ENCODE assay signal across 28 mouse cellular contexts in genomic region chr6:88884690-88885089, GRCm38 (mm10). TPM values are rescaled to one million over a fixed set of nuclear protein-coding genes. Genes with fewer than 3 reads are reported as not detected.
A peak's percentile ranks its signal among the peaks of the same experiment; 100 is the strongest.
DNase-seq lines count a peak whose midpoint lies in the region; ATAC-seq and TF ChIP-seq lines count a peak whose summit lies in the region.
"Had no signal": no experiment of that assay in that cellular context is flagged by ENCODE, and none has a peak within 500 bp of the region (broad histone marks: within the 10 kb centered on the region; RNA-seq: fewer than 3 reads in every experiment).

No protein-coding gene starts in this region.

- H3K36me3 ChIP-seq in megakaryocyte, embryonic 14.5 days (replicated peaks; ENCODE audit: low read length), result peaks cover 92% of the 10 kb centered on the region
- H3K36me3 ChIP-seq in G1E (replicated peaks), result peaks cover 98% of the 10 kb centered on the region

- no peaks in the 10 kb centered on the region for H3K27me3 ChIP-seq in megakaryocyte, embryonic 14.5 days (replicated peaks)
- no peaks in the 10 kb centered on the region for H3K27me3 ChIP-seq in G1E (ENCODE audit: insufficient read depth, low read length)
- H3K27me3 ChIP-seq: CH12.LX; embryonic facial prominence, embryonic 12.5 days; embryonic facial prominence, embryonic 15.5 days; heart, embryonic 13.5 days; hindbrain, embryonic 12.5 days had no signal

- no peaks in the 10 kb centered on the region for H3K9me3 ChIP-seq in megakaryocyte, embryonic 14.5 days
- H3K9me3 ChIP-seq in G1E (replicated peaks), result no peaks in the 10 kb centered on the region
- H3K9me3 ChIP-seq: embryonic facial prominence, embryonic 12.5 days; embryonic facial prominence, embryonic 15.5 days; heart, embryonic 10.5 days; heart, embryonic 13.5 days; hindbrain, embryonic 12.5 days had no signal

- DNase-seq in gastrocnemius, adult 2 months, result peak; percentile 16
- no peak for DNase-seq in gastrocnemius, postnatal 14 days
- DNase-seq in G1E (ENCODE audit: low spot score), result no peak
- no peak for DNase-seq in left cerebral cortex, adult 8-10 months (ENCODE audit: low spot score in 2 of 2)
- DNase-seq: adrenal gland, adult 2 months; adrenal gland, postnatal 25 days; B cell, adult 2 months; cerebellum, adult 18-20 months; cerebellum, adult 9-10 months; cerebellum, postnatal 25 days; forebrain, postnatal 0 days; gastrocnemius, postnatal 36 days; heart, adult 2 months; heart, postnatal 14 days; heart, postnatal 4 days; kidney, adult 2 months had no signal

- TF ChIP-seq CTCF in gastrocnemius, adult 2 months (IDR thresholded peaks at IDR 0.05), result no peak
- no peak for TF ChIP-seq CTCF in G1E (IDR thresholded peaks at IDR 0.05; ENCODE audit: low read depth, low read length)

- no peak overlapping the region for H3K4me3 ChIP-seq in gastrocnemius, adult 2 months
- peak overlapping the region; percentile 31 for H3K4me3 ChIP-seq in megakaryocyte, embryonic 14.5 days (replicated peaks)
- H3K4me3 ChIP-seq in G1E (ENCODE audit: low read depth, low read length), result 0 out of 2 replicates have a peak overlapping the region, but pooled peaks have one; percentile 5
- H3K4me3 ChIP-seq: embryonic facial prominence, embryonic 12.5 days; embryonic facial prominence, embryonic 15.5 days; heart, adult 2 months; heart, embryonic 10.5 days; heart, embryonic 13.5 days; hindbrain, embryonic 12.5 days had no signal

- ATAC-seq in megakaryocyte, adult 5-6 weeks (ENCODE audit: poor library complexity, severe bottlenecking), result no peak
- no peak for ATAC-seq in G1E (ENCODE audit: extremely low read depth, insufficient number of reproducible peaks, low FRiP score, poor library complexity, severe bottlenecking)
- ATAC-seq: forebrain, embryonic 14.5 days; forebrain, postnatal 0 days; hindbrain, embryonic 16.5 days had no signal

- intact Hi-C loops in gastrocnemius, adult 2 months (cut with DNase I), result no loop called here
- intact Hi-C loops in gastrocnemius, postnatal 14 days (cut with DNase I; ENCODE audit: low total_unique reads), result no loop called here

- H3K27ac ChIP-seq in gastrocnemius, adult 2 months, result no peak overlapping the region
- H3K27ac ChIP-seq: embryonic facial prominence, embryonic 12.5 days; embryonic facial prominence, embryonic 15.5 days; heart, adult 2 months; heart, embryonic 10.5 days; heart, embryonic 13.5 days; hindbrain, embryonic 12.5 days had no signal

- peaks cover 9% of the 10 kb centered on the region for H3K4me1 ChIP-seq in megakaryocyte, embryonic 14.5 days
- peaks cover 36% of the 10 kb centered on the region for H3K4me1 ChIP-seq in G1E (ENCODE audit: insufficient read depth, low read depth, low read length)
- H3K4me1 ChIP-seq: embryonic facial prominence, embryonic 12.5 days; embryonic facial prominence, embryonic 15.5 days; heart, embryonic 10.5 days; heart, embryonic 13.5 days had no signal

RNA-seq across cellular contexts. Expression of gene Podxl2, which starts 9.8 kb away (rescaled TPM):
- 10 to 100 TPM; 48.5 to 55.1 TPM for total RNA-seq in gastrocnemius, adult 2 months (2021)
- total RNA-seq in gastrocnemius, postnatal 14 days (2021), result 10 to 100 TPM; 47.1 to 54.4 TPM
- 1.2 and 3.2 TPM in 2 replicates for polyA plus RNA-seq in megakaryocyte, embryonic 14.5 days (2012; ENCODE audit: insufficient read depth, low replicate concordance)
- not detected in 2 replicates for total RNA-seq in megakaryocyte, adult 5-6 weeks (2015)
- total RNA-seq in megakaryocyte, adult 5-6 weeks (2017), result 0.16 and 0.40 TPM in 2 replicates
- not detected in 2 replicates for total RNA-seq in G1E (2014; fragmentation: Nextera tagmentation)
- 0.27 TPM in 1 of 2 replicates, not detected in the other for total RNA-seq in G1E (2017)
- 0.19 TPM in 1 of 2 replicates, not detected in the other for polyA plus RNA-seq in G1E (2012)
- 100 to 1,000 TPM; 190 to 207 (median 195) TPM for total RNA-seq in left cerebral cortex, adult 8-10 months (2022)
- total RNA-seq: granulocyte monocyte progenitor cell, adult 5-6 weeks; MEL had no signal

RNA-seq across cellular contexts. Expression of gene Mcm2, which starts 13.9 kb away (rescaled TPM):
- total RNA-seq in gastrocnemius, adult 2 months (2021), result 1 to 10 TPM; 6.6 to 7.5 TPM
- total RNA-seq in gastrocnemius, postnatal 14 days (2021), result 1 to 10 TPM; 5.5 to 9.4 TPM
- polyA plus RNA-seq in megakaryocyte, embryonic 14.5 days (2012; ENCODE audit: insufficient read depth, low replicate concordance), result 133 and 188 TPM in 2 replicates
- total RNA-seq in megakaryocyte, adult 5-6 weeks (2015), result 45.4 and 47.7 TPM in 2 replicates
- total RNA-seq in megakaryocyte, adult 5-6 weeks (2017), result 77.2 TPM in 2 replicates
- 146 and 149 TPM in 2 replicates for total RNA-seq in G1E (2014; fragmentation: Nextera tagmentation)
- 171 and 181 TPM in 2 replicates for total RNA-seq in G1E (2017)
- 1,259 and 1,797 TPM in 2 replicates for polyA plus RNA-seq in G1E (2012)
- 1 to 10 TPM; 4.0 to 9.0 (median 4.6) TPM for total RNA-seq in left cerebral cortex, adult 8-10 months (2022)

RNA-seq across cellular contexts. Expression of gene Tpra1, which starts 17.4 kb away (rescaled TPM):
- total RNA-seq in gastrocnemius, adult 2 months (2021), result 10 to 100 TPM; 25.5 to 26.1 TPM
- 10 to 100 TPM; 21.5 to 24.1 TPM for total RNA-seq in gastrocnemius, postnatal 14 days (2021)
- 102 and 155 TPM in 2 replicates for polyA plus RNA-seq in megakaryocyte, embryonic 14.5 days (2012; ENCODE audit: insufficient read depth, low replicate concordance)
- total RNA-seq in megakaryocyte, adult 5-6 weeks (2015), result 24.0 and 26.1 TPM in 2 replicates
- 32.4 and 35.5 TPM in 2 replicates for total RNA-seq in megakaryocyte, adult 5-6 weeks (2017)
- total RNA-seq in G1E (2014; fragmentation: Nextera tagmentation) (28.8 and 30.5 TPM in 2 replicates), G1E (2017) (25.9 and 33.6 TPM in 2 replicates)
- polyA plus RNA-seq in G1E (2012), result 70.6 and 76.8 TPM in 2 replicates
- 10 to 100 TPM; 43.9 to 53.4 (median 47.6) TPM for total RNA-seq in left cerebral cortex, adult 8-10 months (2022)

RNA-seq across cellular contexts. Expression of gene Abtb1, which starts 42.9 kb away (rescaled TPM):
- 10 to 100 TPM; 16.9 to 22.7 TPM for total RNA-seq in gastrocnemius, adult 2 months (2021)
- total RNA-seq in gastrocnemius, postnatal 14 days (2021), result 10 to 100 TPM; 17.8 to 18.2 TPM
- 33.5 and 113 TPM in 2 replicates for polyA plus RNA-seq in megakaryocyte, embryonic 14.5 days (2012; ENCODE audit: insufficient read depth, low replicate concordance)
- 22.8 TPM in 2 replicates for total RNA-seq in megakaryocyte, adult 5-6 weeks (2015)
- total RNA-seq in megakaryocyte, adult 5-6 weeks (2017), result 104 TPM in 2 replicates
- total RNA-seq in G1E (2014; fragmentation: Nextera tagmentation), result 9.6 and 17.5 TPM in 2 replicates
- total RNA-seq in G1E (2017), result 40.3 and 50.3 TPM in 2 replicates
- 18.0 and 22.2 TPM in 2 replicates for polyA plus RNA-seq in G1E (2012)
- 10 to 100 TPM; 38.1 to 45.4 (median 43.1) TPM for total RNA-seq in left cerebral cortex, adult 8-10 months (2022)

Comparison
In these comparisons a context has a peak if more than half of its experiments do, and no peak if none do; other contexts are left out.
1. RNA of gene Podxl2, which starts 9.8 kb away (total RNA-seq): 190 to 207 TPM in left cerebral cortex, adult 8-10 months, 48.5 to 55.1 TPM in gastrocnemius, adult 2 months and 47.1 to 54.4 TPM in gastrocnemius, postnatal 14 days; 0.16 to 0.40 TPM in megakaryocyte, adult 5-6 weeks and 0.27 TPM in G1E; every median in the first group is over 10 times any median in the second.
2. RNA of gene Mcm2, which starts 13.9 kb away (total RNA-seq): 146 to 181 TPM in G1E and 45.4 to 77.2 TPM in megakaryocyte, adult 5-6 weeks; 5.5 to 9.4 TPM in gastrocnemius, postnatal 14 days, 6.6 to 7.5 TPM in gastrocnemius, adult 2 months and 4.0 to 9.0 TPM in left cerebral cortex, adult 8-10 months; every median in the first group is over 4 times any median in the second.